Mouse (Mus musculus) frontal cortex, postnatal 10 days (tissue): ENCODE measurements around the gene Gm45713.
"Not testable (repeated sequence)": the region's sequence is repeated elsewhere in the genome, so short reads cannot be mapped to it uniquely, and the experiment has no call there.

Experiments used
- DNase-seq, 2 experiments: peaks; one replicate each; pipeline ENCODE4 v3.0.0; 2022; ENCODE audit warnings: low spot score in 2 of 2, mixed read lengths in 1 of 2

Gm45713 gene

DNA sequence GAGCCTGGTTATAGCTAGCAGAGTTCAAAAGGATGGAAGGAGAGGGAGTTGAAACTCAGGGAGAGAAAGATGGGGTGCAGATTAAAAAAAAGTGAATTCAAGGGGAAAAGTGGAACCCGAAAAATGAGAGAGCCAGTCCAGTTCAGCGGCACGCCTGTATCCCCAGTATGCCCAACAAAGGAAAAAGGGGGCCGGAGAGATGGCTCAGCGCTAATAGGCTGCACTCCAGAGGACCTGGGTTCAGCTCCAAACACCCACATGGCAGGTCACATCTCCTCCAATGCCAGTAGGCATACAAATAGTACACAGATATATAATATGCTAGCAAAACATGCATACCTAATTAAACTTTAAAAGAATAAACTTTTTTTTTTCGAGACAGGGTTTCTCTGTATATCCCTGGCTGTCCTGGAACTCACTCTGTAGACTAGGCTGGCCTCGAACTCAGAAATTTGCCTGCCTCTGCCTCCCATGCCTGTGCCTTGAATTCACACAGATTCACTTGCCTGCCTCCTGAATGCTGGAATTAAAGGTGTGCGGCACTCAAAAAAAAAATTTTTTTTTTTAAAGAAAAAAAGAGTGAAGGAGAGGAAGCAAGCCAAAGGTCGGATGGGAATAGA lies 27.1 kb upstream of the Gm45713 start:
- DNase-seq: no peak

DNA sequence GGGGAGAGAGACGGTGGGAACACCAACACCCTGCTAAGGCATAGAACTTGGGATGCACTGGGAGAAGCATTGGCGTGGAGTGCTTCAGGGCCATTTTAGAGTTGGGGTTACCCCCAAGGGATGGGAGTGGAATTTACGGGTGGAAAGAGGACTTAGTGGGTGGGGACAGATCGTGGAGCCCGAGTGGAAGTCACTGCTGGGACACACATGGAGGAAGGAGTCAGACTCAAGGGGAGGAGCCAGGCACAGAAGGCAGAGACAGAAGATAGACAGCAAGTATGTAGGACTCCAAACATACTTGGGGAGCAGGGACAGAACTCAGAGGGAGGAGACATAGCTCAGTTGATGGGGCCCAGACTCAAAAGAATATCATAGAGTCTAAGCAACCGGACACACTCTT lies 26.5 kb upstream of the Gm45713 start:
- no peak for DNase-seq

DNA sequence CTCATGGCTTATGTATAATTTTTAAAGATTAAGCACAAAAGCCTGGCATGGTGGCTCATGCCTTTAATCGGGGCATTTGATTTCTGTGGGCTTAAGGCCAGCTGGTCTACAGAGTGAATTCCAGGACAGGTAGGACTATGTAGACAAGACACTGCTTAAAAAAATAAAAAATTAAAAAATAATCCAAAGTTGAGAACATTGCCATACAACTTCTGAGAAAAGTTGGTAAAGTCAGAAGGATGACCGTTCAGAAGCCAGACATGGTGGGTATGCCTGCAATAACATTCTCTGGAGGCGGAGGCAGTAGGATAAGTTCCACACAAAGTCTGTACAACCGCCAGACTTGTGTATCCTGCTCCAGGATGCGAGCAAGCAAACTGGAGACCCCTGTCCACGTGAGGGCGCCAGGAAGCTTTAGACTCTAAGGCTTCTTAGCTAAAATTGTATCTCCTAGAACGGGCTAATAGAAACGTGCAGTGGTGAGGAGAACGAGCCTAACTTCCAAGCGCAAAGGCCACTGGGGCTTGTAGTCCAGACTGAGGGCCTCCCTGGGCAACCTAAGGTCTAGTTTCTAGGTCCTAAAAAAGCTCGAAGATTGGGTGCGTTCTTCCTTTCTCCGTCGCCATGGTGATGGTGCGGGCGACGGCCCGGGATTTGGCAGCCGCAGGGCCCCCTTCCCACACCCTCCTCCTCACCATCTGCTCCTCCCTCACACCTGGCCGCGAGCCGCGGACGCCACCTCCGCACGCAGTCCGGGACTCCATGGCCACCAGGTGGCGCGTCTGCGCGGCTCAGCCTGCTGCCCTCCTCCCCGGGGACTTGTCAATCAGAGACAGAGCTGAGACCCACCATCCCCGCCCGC lies 25.8 kb upstream of the Gm45713 start:
- peak; percentile 90 to 91 for DNase-seq

GRCm38 (mm10) chr7:45160866-45161265 lies 24.8 kb upstream of the Gm45713 start:
- DNase-seq: no peak

- DNase-seq: no peak
These were observed 24.3 kb upstream of the Gm45713 start for GRCm38 (mm10) chr7:45160316-45160800.

DNA sequence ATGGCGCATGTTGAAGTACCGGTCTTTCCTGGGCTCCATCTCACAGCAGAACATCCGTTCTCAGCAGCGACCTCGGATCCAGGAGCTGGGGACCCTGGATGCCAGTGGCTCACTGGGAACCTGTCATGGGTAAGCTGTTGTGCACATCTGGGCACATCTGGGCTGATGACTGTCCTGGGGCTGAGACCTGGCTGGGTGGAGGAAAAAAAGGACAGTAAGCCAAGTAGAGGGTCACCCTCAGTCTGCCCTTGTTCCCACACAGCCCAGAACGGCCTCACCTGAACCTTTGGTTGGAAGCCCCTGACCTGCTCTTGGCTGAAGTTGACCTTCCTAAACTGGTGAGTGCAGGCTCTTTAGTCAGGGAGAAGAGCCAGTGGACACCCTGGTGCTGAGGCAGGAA lies 23.0 kb upstream of the Gm45713 start:
- no peak for DNase-seq

DNA sequence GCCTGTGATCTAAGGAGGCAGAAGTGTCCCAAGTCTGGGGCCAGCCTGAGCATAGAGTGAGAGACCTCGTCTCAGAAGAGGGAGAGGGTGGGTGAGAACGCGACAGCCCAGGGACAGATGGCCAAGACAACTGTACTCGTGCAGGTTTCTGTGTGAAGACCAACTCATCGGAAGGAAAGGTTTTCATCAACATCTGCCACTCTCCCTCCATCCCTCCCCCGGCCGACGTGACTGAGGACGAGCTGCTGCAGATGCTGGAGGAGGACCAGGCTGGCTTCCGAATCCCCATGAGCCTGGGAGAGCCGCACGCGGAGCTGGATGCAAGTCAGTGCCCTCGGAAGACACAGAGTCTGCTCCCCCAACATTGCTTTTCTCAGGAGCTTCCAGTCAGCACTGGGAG lies 21.4 kb upstream of the Gm45713 start:
- DNase-seq: no peak

DNA sequence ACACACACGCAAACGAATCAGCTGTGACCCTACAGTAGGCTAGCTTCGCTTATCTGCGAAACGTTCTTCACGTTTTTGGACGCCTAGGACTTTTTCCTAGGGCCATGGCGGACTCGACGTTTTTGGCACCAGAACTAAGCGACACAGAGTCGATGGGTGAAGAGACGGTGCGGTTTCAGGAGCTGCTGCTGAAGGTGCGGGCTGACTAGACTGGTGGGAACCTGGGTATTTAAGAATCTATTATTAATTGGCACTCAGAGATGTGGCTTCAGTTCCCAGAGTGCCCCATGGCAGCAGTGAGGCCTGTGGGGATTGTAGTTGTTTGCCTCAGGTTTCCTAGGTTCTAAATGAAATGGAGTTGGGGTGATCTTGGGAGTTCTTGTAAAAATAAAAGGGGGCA lies 20.2 kb upstream of the Gm45713 start:
- no peak for DNase-seq

GRCm38 (mm10) chr7:45155590-45155989 lies 19.6 kb upstream of the Gm45713 start:
- no peak for DNase-seq

GRCm38 (mm10) chr7:45154993-45155514 lies 19.0 kb upstream of the Gm45713 start:
- peak in 1 of 2 experiments; percentile 54 for DNase-seq

DNA sequence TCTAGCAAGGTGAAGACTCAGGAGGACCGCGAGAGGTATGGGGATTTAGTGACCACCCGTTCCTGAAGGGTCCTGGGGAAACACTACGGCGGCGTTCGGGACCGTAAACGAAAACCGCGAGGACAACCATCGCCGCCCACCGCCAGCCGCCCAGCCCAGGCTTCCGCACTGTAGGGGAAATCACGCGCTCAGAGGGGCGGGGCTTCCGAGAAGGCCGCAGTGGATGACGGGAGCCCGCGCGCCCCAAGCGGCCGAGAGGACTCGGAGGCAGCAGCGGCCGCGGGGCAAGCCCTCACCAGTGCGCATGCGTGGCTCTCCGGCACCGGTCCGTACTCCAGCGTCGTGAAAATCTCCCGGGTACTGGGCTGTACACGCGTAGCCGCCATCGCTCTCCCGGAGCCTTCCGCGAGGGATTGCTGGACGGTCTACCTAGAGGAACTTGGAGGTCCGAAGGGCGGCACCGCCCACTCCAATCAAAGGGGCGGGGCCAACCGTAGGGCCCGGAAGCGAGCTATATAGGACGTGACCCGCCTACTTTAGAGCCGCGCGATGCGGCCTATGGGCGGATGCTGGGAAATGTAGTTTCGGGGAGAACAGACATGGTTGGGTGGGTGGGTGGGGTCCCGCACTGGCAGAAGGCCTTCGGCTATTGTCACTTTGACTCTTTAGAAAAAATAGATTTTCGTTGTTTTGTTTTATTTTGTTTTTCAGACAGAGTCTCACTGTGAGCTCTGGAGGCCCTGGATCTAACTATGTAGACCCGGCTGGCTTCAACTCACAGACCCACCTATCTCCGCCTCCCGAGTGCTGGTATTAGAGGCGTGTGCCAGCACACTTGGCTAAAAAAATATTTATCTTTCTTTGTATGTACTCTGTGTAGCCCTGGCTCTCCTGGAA lies 18.3 kb upstream of the Gm45713 start, which contains the start of the genes Pih1d1 and Aldh16a1:
Gene Pih1d1, plus strand, starts transcription at position 208 of the 897 bp plus-strand sequence.
Gene Aldh16a1, minus strand, starts transcription at position 489 of the 897 bp plus-strand sequence.
- DNase-seq: peak; percentile 94 to 98

GRCm38 (mm10) chr7:45153586-45153985 lies 17.6 kb upstream of the Gm45713 start:
- no peak for DNase-seq

- DNase-seq: not testable (repeated sequence)
These were observed 17.0 kb upstream of the Gm45713 start for GRCm38 (mm10) chr7:45153052-45153451.

- DNase-seq: no peak
These were observed 15.3 kb upstream of the Gm45713 start for GRCm38 (mm10) chr7:45151303-45151702.

DNA sequence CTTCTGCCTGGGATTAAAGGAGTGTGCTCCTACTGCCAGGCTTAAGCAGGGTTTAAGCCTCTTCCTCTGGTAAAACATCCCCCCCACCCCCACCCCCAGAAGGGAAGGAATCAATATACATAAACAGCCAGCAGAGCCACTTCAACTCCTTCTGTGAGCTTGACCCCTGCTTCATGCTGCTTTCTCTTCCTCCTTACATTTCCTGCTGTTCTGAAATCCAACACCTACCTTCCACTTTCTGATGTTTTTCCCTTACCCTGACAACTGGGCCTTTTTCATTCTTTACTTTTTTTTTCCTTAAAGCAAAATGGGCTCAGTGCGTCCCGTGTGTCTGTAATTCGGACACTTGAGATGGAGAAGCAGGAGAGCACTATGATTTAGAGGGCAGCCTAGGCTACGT lies 14.3 kb upstream of the Gm45713 start:
- DNase-seq: no peak

- DNase-seq: no peak
These were observed 13.5 kb upstream of the Gm45713 start for GRCm38 (mm10) chr7:45149545-45149944.

- no peak for DNase-seq
These were observed 12.6 kb upstream of the Gm45713 start for GRCm38 (mm10) chr7:45148534-45149098.

GRCm38 (mm10) chr7:45147899-45148298 lies 11.9 kb upstream of the Gm45713 start:
- no peak for DNase-seq

DNA sequence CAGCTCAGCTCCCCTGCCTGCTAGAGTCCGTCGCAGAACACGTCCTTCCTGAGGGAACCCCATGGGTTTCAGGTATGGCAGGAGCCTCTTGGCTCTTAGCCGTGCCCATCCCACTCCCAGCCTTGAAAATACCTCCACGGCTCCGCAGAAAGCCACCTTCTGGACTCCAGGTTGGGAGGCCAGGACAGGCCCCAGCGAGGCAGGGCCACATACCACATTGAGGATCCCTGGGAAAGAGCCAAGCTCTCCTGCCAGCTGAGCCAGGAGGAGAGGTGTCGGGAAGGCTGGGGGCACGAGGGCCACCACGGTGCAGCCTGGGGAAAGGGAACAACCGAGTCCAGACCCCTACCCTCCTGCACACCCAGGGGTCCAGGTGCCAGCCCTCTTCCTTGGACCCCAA lies 11.2 kb upstream of the Gm45713 start:
- DNase-seq: no peak

GRCm38 (mm10) chr7:45145460-45145859 lies 9.4 kb upstream of the Gm45713 start:
- DNase-seq: no peak
